Mouse (Mus musculus) B cell, adult 2 months (primary cell): ENCODE data around the gene Tfap4.

Source experiments
- DNase-seq, 2 experiments: peaks; one replicate each; pipeline ENCODE4 v3.0.0; 2022

The Tfap4 gene

DNA sequence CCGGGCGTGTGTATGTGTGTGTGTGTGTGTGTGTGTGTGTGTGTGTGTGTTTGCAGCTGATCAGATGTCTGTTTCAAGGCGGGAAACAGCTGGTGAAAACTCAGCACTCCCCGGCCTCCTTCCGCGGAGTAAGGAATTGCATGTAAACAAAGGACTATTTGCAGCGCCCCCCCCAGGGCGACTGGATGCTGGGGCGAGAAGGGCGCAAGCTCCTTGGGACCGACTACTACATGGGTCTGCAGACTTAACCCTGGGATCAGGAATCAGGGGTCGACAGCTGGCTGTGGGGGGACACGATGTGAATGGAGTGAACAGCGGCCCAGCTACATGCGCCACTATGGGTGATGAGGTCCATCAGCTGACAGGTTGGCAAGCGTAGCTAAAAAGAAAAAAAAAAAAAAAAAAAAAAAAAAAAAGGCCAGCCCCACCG is at the start of gene Tfap4:
Gene Tfap4 (minus strand): TSS at position 140 of the 430 bp plus-strand sequence.
- peak; percentile 88 to 89 for DNase-seq

DNA sequence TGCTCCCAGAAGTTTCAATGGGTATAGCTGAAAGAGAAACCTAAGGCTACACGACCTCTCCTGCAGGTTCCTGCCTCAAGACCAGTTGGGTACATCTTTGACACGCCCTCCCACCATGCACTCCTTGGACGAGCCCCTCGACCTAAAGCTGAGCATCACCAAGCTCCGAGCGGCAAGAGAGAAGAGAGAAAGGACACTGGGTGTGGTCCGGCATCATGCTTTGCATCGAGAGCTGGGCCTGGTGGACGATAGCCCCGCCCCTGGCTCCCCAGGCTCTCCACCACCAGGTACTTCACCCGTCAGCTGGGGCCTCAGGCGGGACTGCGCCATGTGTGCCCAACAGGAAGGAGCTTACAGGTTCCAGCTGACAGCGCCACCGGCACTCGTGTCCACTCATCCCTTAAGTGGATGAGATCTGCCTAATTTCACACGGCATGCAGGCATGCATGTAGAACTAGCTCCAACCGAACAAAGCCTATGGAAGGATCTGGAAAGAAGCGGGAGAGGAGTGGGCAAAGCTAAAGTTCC is 48.9 kb upstream of the Tfap4 start:
- DNase-seq, result no peak

DNA sequence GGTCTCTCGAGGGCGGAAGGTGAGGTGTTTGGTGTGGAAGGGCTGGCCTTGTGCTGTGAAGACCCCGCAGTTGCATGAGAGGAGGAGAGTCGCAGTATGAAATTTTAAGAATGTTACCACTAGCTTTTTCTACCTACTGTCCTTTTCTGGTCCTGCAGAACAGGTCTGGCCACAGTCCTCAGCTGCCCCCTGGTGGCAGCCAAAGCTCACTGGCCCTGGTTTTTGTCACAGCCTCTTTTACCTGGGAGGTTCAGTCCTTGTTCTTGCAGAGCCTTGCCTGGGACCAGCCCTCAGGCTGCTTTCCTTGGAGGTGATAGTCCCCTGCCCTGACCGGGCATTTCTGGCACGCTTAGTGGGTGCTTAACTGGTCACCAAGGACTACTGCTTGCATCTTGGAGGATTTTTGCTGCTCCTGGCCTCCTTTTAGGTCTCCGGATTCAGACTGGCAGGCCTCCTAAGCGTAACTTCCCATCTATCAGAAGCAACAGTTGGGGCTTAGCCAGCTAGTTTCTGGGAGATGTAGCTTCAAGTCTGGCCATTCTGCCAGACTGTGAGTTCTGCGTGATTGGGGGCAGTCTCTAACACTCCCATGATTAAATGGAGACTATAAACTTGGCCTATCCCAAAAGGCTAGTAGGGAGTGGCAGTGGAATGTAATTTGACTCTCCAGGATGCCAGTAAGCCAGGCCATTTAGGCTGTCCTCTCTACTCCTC is 48.3 kb upstream of the Tfap4 start:
- DNase-seq, result peak; percentile 90 to 91

DNA sequence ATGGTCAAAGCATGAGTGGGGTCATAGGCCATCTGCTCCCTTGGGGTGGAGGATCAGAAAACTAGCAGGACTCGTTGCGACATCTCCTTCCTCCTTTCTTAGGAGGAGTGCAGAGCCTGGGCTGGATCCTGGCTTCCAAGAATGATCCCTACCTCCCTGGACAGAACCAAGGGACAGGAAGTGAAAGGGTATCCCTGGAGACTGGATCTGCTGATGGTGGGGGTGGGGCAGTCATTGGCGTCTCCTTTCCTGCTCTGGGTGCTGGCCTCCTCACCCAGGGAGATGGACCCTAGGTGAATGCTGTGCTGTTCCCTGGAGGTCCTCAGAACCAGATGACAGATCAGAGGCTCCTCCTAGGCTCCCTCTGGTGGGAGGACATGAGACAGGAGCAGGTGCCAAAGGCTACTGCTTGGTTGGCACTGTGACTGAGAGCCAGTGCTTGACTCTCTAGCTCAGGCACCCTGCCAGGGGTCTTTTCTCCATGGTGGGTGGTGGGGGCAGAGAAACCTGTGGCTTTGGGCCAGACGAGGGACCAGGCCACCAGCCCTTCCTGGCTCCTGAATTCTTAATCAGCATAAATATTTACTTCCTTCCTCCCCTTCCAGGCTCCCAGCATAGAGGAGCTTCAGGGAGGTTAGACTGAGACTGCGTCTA is 46.9 kb upstream of the Tfap4 start:
- DNase-seq, result no peak

DNA sequence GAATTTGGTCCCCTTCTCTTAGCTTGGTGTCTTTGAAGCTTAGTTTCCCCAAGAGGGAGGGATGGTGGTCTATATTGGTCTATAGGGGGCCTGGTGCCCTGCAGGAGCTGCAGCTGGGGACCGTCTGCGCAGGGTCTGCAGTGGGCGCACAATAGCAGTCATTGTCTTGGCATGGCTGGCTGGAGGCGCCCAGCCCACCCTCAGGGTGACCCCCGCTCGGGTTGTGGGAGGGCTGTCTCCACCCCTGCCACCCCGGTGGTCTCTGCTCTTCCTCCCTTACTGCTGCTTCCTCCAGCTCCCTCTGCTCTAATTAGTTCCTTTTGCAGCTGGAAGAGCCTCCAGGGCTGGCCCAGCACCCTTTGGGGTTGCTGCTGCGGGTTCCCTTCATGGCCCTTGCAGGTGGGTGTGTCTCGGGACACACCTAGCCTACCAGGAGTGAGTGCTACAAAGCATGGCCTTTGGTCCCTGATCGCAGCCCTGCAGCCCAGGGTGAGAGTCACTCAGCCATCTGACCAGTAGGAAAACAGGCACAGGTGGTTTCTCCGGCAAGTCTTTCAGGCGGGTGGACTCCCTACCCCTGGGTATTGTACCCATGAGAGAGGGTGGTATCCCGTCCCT is 46.0 kb upstream of the Tfap4 start:
- no peak for DNase-seq

DNA sequence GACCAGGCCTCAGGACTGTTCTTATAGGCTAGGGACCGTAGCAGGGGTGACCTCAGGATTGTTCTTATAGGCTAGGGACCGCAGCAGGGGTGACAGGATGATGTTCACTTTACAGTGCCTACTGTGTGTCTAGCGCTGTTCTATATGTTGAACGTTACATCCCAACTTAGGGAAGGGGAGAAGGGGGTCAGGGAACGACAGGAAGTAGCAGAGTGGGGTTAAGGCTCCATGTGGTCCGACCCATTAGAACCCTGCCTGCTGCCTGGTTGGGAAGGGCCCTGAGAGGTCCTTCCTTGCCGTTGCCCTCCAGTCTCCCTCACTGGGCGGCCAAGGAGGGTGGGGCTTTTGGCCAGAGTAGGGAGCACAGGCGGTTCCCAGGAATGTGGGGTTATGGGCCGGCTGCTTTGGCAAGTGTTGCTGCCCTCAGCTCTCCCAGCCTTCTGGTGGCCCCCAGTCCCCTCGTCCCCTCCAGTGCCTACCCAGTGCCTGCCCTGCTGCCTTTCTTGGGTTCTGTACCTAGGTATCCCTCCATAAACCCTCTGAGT is 44.7 kb upstream of the Tfap4 start:
- no peak for DNase-seq

DNA sequence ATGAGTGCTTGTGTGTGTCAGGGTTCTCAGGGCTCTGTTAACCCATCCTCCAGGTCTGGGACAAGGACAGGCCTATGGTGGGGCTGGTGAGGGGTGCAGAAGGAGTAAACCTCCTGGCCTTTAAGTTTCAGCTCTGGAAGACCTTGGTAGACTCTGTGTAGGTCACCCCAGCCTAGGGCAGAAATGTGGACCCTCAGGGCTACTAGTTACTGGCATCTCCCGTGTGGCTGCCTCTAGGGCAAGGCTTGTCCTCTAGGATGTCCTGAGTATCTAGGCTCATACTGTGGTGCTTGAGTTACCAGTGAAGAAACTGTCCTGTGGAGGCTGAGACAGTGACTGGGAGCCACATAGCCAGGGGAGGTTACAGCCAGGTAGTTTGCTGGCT is 43.8 kb upstream of the Tfap4 start:
- no peak for DNase-seq

DNA sequence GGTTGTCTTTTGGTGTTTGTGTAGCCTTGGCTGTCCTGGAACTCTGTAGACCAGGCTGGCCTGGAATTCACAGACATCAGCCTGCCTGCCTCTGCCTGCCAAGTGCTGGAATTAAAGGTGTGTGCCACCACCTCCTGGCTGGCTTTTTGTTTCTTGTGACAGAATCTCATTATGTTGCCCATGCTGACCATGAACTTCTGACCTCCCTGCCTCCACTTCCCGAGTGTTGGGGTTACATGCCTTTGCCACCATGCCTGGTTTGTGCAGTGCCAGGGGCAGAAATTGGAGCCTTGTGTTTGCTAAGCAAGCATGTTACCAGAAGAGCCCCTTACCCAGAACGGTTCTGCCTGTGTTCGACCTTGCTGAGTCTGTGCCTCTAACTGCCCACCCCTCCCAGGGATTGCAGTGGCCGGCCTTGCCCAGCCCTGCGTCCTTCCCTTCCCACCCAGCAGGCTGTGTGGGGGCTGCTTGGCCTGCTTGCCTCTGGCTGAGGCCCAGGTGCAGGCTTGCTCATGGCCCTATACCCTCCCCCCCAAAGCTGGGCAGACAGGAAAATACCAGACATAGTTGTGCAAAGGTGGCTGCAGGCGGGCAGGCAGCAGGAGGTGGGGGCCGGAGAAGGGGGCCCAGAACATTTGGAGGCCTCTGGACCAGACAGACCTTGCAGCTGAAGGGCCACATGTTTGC is 43.3 kb upstream of the Tfap4 start:
- no peak for DNase-seq

DNA sequence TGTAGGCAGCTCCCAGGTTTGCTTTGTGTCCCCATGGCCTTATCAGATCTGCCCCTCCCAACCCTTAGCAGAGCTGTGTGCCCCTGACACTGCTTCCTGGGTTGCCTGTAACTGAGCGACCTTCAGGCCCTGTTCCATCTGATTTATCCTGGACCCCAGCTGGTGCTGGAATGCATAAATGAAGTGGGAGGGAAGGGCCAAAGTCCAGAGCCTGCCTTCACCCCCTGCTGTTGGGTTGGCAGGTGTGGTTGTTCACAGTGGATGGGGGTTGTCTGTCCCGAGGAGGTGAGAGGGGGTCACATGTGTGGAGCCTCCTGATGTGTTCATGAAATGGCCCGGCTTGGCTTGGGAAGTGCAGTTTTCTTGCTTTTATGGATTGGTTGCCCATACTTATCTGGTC is 42.5 kb upstream of the Tfap4 start:
- DNase-seq, result no peak

DNA sequence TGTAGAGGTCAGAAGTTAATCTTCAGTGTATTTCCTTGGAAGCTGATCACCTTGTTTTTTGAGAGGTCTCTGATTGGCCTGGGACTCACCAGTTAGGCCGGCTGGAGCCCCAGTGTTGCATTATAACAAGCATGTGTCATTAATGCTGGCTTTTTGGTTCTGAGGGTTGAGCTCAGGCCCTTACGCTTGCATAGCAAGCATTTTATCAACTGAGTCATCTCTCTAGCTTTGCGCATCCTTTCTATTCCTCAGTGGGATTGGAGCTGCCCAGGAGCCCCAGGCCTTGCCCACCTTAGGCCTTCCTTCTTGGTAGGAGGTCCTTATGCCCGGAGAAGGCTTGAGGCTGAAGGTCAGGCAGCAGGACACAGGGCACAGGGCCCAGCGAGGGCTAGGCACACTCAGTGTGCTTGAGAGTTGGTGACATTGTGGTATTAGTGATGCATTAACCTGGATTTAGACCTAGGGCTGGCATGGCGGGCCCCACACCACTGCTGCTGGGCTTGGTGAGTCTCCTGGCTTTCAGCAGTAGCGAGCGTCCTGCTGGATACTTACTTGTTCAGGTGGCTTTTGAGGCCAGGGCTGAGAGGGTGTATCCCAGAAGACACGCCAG is 41.2 kb upstream of the Tfap4 start:
- DNase-seq, result no peak

DNA sequence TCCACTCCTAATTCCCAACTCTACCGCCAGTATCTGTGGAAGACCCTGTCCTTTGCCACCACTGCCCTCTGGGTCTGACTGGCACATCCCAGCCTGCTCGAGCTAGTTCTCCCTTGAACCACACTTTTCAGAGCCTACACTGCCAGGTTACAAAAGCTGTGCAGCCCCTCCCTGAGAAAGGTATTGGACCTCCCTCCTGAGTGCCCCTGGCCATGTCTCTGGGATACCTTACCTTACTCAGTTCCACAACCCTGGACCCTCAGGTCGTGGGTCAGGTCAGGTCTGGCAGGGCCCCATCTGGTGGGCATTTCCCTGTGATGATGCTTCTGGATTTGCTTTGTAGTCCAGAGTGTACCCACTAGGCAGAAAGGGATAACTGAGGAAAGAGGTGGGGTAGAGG is 40.0 kb upstream of the Tfap4 start:
- DNase-seq, result no peak

DNA sequence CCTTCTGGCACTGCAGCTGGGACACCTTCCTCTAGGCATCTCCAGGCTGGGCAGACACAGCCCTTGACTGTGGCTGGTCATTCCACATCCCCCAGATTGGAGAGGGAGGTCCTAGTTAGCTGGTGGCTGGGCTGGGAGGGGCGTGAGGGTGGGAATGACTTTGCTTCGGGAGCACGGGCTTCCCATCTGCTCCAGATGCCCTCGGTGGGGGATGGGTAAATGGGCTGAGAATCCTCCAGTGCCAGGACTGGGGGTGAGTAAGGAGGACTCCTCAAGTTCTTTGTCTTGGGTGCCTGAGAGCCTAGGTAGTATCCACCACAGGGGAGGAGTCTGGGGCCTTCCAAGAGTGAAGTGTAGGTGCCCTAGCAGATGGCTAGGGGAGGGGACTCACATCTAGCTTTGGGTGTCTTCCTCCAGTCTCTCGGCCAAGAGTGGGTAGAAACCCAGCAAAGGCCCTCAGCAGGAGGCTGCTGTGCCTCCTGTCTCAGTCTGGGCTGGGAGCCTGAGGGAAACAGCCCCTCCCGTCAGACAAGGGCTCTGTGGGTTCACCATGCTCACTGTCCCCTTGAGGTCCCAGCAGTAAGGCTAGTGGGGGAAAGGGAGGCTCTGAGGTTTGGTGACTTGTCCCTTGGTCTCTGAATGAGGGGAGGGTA is 39.4 kb upstream of the Tfap4 start:
- no peak for DNase-seq

DNA sequence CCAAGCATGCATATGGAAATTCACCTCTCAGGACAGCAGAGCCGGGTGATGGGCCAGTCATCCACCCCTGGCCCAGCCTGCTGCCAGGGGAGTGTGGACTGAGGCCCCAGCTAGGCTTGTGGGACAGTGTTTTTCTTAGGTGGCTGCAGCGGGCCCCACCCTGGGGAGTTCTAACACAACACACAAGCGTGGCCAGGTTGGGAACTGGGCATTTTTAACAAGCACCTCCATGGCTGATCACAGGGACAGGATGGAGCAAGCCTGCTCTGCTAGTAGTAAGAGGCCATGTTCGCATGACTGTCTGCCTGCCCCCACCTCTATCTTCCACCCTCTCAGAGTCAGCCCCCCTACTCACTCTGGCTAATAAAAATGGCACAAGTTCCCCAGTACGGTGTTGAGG is 38.4 kb upstream of the Tfap4 start:
- no peak for DNase-seq

DNA sequence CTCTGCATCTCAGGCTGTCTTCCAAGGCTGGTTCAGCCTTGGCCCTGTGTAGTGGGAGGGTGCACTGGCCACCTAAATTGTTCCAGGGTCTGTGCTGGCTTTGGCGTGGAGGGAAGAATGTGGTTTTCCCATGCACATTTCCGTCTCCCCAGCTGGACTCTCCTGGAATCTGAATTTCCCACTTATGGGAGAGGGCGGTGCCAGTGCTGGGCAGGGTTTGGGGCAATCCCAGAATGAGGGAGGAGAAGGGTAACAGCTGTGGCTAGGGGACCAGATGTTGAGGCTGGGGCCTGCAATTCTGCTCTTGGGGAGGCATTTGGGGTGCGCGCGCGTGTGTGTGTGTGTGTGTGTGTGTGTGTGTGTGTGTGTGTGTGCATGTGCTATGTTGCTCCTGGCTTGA is 37.6 kb upstream of the Tfap4 start:
- no peak for DNase-seq

DNA sequence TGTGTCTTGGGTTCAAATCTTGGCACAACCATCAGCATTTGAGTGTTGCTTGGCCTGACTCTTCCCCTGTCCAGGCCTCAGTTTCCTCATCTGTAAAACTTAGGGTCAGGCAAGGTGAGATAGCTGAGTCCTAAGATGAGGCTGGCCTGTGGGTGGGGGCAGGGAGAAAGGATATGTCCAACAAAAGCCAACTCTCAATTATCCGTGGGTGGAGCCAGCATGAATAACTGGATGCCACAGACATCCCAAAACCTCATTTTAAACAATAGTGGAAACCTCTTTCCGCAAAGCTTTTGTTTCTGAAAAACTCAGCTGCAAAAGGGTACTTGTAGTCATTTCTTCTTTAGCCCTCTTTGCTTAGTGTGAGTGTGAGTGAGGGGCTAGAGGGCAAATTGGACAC is 37.2 kb upstream of the Tfap4 start:
- DNase-seq, result no peak

DNA sequence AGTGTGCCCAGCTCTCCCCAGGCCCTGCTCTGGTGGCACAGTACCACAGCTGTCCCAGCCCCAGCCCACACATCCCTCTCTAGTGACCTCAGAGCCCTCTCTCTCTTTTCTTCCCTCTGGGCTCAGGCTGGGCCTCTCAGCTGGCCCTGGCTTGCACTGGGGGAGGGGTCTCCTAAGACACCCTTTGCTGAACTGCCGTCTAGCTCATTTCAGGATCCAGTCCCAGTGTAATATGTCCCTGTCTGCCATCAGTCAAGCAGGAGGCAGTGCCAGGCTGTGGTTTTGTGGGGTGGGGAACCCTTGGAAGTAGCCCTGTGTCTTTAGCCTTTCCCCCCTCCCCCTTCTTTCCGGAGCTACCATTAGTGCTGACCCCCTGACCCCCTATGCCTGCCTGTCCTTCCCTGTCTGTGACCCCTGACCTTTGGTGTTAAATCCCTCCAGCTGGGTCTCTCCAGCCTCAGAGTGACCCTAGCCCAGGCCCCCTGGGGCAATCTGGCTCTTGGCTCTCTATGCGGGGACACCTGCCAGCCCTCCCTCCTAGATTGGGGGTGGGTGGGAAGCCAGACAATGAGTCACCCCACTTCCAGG is 36.6 kb upstream of the Tfap4 start:
- no peak for DNase-seq

DNA sequence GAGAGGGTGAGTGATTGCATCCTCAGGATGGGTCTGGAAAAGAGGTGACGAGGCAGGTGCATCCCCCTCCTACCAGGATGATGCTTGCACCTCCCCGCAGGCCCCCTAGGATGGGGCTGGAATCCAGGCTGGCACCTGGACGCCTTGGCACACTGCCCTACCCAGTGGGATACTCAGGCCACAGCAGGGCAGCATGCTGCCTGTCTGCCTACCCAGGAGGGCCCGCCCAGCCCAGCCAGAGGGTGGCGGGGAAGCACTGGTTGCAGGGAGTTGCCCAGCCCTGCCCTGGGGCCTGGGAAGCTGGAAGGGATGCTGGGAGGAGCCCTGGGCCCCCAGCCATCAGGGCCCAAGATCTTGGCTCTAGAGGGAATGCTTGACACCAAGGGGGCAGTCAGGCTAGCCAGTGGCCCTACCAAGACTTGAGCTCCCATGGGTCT is 35.9 kb upstream of the Tfap4 start:
- no peak for DNase-seq

DNA sequence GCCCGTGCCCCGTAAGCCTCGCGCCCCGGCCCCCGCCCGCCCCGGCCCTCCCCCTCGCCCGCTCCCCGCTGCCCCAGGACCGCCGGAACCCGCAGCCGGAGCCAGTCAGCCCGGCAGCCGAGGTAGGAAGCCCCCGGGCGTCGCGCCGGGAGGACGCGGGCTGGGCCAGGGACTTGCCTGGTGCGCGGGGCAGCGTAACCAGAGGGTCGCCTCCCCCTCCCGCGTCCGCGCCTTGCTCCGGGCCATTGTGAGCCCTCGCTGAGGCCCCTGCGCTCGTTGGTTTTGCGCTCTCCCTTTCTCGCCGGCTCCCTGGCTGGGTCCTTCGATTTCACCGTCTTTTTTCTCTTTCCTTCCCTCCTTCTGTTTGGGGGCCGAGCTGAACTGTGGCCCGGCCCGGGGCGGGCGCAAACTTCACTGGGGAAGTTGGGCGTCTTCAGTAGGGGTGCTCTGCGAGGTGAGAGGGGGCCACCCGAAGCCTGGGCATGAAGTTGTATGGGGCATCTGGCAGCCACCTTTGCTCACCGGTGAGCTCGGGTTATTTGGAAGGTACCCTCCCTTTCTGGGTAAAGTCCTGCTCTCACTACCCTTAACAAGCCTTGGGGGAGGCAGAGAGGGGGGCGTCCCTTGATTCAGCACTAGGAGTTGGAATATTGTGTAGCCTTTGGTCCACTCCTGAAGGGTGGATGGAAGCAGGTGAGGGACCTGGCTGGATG is 35.3 kb upstream of the Tfap4 start:
- DNase-seq, result peak; percentile 25 to 38

DNA sequence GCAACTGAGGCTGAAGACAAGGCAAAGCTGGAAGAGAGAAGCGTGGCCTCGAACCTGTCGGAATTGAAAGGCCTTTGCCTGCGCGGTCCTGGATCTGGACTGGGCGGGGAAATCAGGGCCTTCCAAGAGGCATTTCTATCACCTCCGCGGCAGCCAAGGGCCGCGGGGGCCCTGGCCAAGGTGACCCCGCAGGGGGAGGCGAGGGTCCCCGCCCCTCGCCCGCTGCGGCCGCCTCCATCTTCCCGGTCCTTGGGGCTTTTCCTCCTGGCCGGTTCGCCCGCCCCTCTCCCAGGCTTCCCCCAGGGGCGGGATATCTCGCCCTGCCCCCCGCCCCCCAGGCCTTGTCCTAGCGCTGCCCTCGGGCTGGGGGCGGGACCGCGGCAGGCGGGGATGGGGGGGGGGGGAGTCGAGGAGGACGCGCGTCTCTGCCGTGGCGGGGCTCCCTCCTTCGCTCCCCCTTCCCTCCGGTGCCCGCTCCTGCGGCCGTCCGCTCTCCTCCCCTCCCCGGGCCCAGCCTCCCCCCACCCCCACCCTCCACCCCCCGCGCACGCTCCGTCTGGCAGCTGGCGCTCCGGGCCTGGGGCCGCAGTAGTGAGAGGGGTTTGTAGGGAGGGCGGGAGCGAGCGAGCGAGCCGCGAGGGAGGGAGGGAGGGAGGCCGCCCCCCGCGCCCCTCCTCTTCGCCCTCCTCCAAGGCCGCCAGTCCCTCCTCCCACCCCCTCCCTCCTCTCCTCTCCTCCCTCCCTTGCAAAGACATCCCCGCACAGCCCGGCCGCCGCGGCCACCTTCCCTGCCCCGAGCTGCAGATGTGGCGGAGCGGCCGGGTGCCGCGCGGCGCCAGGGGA is 34.5 kb upstream of the Tfap4 start, which contains the start of gene Glis2:
Gene Glis2 (plus strand): TSS at position 743 of the 843 bp plus-strand sequence.
- peak in 1 of 2 experiments; percentile 24 for DNase-seq
